Mouse (Mus musculus) cerebellum, adult 2 months (tissue): ENCODE results near the gene Ccdc137. TPM values are rescaled to one million over a fixed set of nuclear protein-coding genes. Genes with fewer than 3 reads are reported as not detected.
A peak's percentile ranks its signal among the peaks of the same experiment; 100 is the strongest.

Experiments
- DNase-seq, 2 experiments: peaks; one replicate each; pipeline ENCODE4 v3.0.0; 2021
- H3K27ac ChIP-seq: fragments of 200-500 bp; 2 replicates; pipeline ENCODE4 v1.5.1; 2012; ENCODE audit warnings: low read length, control low read depth, inconsistent platforms; ENCODE audit not compliant: insufficient read depth
- H3K27me3 ChIP-seq: fragments of 200-500 bp; 2 replicates; pipeline ENCODE4 v1.6.1; 2012; ENCODE audit warnings: inconsistent platforms, mild to moderate bottlenecking, low read length, moderate library complexity; ENCODE audit not compliant: control insufficient read depth, insufficient read depth
- H3K4me1 ChIP-seq: fragments of 200-500 bp; 2 replicates; pipeline ENCODE4 v1.6.1; 2011; ENCODE audit warnings: low read length; ENCODE audit not compliant: control insufficient read depth, insufficient read depth
- H3K4me3 ChIP-seq: fragments of 200-500 bp; replicated peaks from 2 replicates; pipeline ENCODE3; 2011; ENCODE audit warnings: mild to moderate bottlenecking, low read depth, low read length, control low read depth; ENCODE audit not compliant: insufficient read depth
- CTCF ChIP-seq: fragments of 200-500 bp; IDR thresholded peaks from 2 replicates; pipeline ENCODE4 v1.5.1; 2011; ENCODE audit warnings: low read depth, mild to moderate bottlenecking, control low read depth, low read length, moderate library complexity, borderline replicate concordance; ENCODE audit not compliant: insufficient read depth
- POLR2A ChIP-seq: fragments of 200-500 bp; IDR thresholded peaks from 2 replicates; pipeline ENCODE4 v1.6.1; 2011; ENCODE audit warnings: low read length, control low read depth, borderline replicate concordance; ENCODE audit not compliant: insufficient read depth
- WGBS: fragments of 180-500 bp; shearing (Covaris S2); methylation state at CpG from one replicate; pipeline ENCODE4 v1.1.7; 2018; 5-methylcytosine and 5-hydroxymethylcytosine counted together
- polyA plus RNA-seq: library from polyadenylated mRNA; depleted of rRNA; stranded (reverse); fragments of >200 nt; gene quantifications from 2 replicates; pipeline ENCODE4 v1.2.3, GENCODE M21; 2012

Ccdc137 gene
- polyA plus RNA-seq, 1 experiment, result 27.3 TPM

- no peaks in the 10 kb centered on the region for H3K27me3 ChIP-seq
- no peak overlapping the region for H3K4me3 ChIP-seq
- 58% methylated on average over 4 of the region's 4 CpGs for WGBS
- peaks cover 13% of the 10 kb centered on the region for H3K4me1 ChIP-seq
- H3K27ac ChIP-seq, result no peak overlapping the region
- peak; percentile 73 to 82 for DNase-seq
- TF ChIP-seq CTCF (peak; percentile 94), POLR2A (no peak)
Observed at GRCm38 (mm10) chr11:120489054-120489761, 31.3 kb downstream of the Ccdc137 start.

GRCm38 (mm10) chr11:120490291-120491046, 32.6 kb downstream of the Ccdc137 start:
- WGBS, result 32% methylated on average over 4 of the region's 4 CpGs
- DNase-seq, result peak in 1 of 2 experiments; percentile 24
- Histone ChIP-seq H3K27me3 (no peaks in the 10 kb centered on the region), H3K4me3 (no peak overlapping the region), H3K27ac (no peak overlapping the region), H3K4me1 (peaks cover 13% of the 10 kb centered on the region)
- no peak for TF ChIP-seq POLR2A
- 0 out of 2 replicates have a peak, but pooled peaks have one; percentile 0 for TF ChIP-seq CTCF

GRCm38 (mm10) chr11:120491317-120492023, 33.6 kb downstream of the Ccdc137 start, which contains the start of gene Slc25a10:
Slc25a10 (plus strand) TSS chr11:120491840.
- Histone ChIP-seq H3K27ac (no peak within 1 kb of the TSS), H3K4me1 (peaks cover 13% of the 10 kb centered on the region), H3K27me3 (no peaks in the 10 kb centered on the region), H3K4me3 (peak within 1 kb of the TSS; percentile 83)
- peak; percentile 38; the same call in 1 of the 2 replicates for TF ChIP-seq POLR2A
- no peak for TF ChIP-seq CTCF
- WGBS, result under 1% methylated on average over 35 of the region's 35 CpGs
- peak; percentile 85 to 88 for DNase-seq

DNA sequence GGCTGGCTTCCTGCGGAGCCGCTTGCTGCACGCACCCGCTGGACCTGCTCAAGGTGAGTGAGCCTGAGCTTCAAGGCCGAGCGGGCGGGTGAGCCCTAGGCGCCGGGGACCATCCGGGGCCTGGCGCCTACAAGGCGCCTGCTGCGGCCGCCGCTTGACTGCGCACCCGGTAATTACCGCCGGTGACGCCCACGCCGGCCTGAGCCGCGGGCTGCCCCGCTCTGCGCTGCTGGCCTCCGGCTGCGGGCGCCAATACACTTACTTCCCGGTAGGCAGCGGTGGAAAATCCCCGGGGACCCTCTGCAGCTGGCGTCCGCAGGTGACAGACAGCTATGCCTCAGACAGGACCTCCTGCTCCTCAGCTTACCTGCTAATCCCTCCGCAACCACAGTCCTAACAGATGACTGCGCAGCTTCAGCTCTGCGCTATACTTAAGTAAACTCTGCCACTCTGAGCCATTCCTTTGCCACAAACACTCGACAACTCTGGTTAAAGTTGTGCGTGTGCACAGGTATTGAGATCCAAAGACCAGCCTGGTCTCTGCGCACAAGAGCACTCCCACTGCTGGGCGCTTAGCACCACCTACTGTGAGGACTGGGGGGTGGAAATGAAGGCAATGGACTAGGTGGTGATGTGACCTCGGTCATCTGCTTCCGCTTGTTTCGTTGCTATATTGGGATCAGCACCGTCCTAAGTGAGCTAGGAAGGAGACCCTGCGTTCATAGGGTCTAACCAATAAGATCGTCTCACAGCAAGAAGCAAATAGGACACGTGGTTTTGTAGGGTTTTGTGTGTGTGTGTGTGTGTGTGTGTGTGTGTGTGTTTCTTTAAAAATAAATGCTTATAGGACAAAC, 34.3 kb downstream of the Ccdc137 start:
- TF ChIP-seq POLR2A (no peak), CTCF (no peak)
- no peaks in the 10 kb centered on the region for H3K27me3 ChIP-seq
- DNase-seq, result peak in 1 of 2 experiments; percentile 26
- 1% methylated on average over 48 of the region's 48 CpGs for WGBS
- no peak overlapping the region for H3K27ac ChIP-seq
- peaks cover 13% of the 10 kb centered on the region for H3K4me1 ChIP-seq
- H3K4me3 ChIP-seq, result peak overlapping the region; percentile 83

DNA sequence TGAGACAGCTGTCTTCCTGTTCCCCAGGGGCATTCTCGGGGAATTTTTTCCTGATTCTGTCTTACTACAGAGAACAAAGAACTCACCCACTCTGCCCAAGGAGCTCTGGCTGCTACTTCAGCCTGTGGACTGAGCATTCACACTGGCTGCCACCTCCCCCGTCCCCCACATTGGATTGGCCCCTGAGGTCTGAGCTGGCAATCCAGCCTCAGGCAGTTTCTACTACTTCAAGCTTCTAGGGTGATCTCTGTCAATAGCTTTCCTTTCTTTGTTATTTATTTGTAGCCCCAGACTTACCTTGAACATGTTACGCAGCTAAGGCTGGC, 34.9 kb downstream of the Ccdc137 start:
- TF ChIP-seq CTCF, result no peak
- 40% methylated on average over 3 of the region's 3 CpGs for WGBS
- no peak for DNase-seq
- no peak overlapping the region for H3K27ac ChIP-seq
- H3K27me3 ChIP-seq, result no peaks in the 10 kb centered on the region
- peaks cover 13% of the 10 kb centered on the region for H3K4me1 ChIP-seq
- no peak overlapping the region for H3K4me3 ChIP-seq

- no peak overlapping the region for H3K27ac ChIP-seq
- WGBS, result 64% methylated on average over 3 of the region's 3 CpGs
Observed at GRCm38 (mm10) chr11:120493351-120493750, 35.4 kb downstream of the Ccdc137 start.

DNA sequence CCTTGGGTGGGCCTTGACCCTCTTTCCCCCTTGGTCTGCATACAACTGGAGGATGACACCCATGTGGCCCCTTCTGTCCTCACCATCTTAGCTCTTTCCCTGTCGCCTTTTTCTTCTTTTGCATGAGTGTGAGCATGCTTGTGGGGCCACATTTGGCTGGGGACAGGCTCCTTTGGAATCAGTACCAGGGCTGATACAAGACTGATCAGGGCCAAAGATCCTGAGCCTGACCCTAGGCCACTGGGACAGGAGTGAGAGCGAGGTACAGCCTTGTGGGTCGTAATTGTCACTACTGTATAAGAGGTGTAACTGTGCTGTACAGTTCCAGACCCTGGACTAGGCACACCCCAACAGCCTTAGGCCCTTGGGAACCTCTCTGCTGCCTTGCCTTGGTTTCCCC, 36.0 kb downstream of the Ccdc137 start:
- WGBS, result 90% methylated on average over 3 of the region's 3 CpGs
- no peak for TF ChIP-seq POLR2A
- TF ChIP-seq CTCF, result no peak

More at GRCm38 (mm10) chr11:120493351-120493750, 35.4 kb downstream of the Ccdc137 start:
- no peak for TF ChIP-seq POLR2A
- no peak for TF ChIP-seq CTCF
- H3K27me3 ChIP-seq, result no peaks in the 10 kb centered on the region
- no peak overlapping the region for H3K4me3 ChIP-seq
- no peak for DNase-seq
- H3K4me1 ChIP-seq, result peaks cover 13% of the 10 kb centered on the region

More for the DNA sequence above, 36.0 kb downstream of the Ccdc137 start:
- no peak overlapping the region for H3K27ac ChIP-seq
- H3K4me3 ChIP-seq, result no peak overlapping the region
- no peak for DNase-seq
- peaks cover 13% of the 10 kb centered on the region for H3K4me1 ChIP-seq
- no peaks in the 10 kb centered on the region for H3K27me3 ChIP-seq
